Comparison of ENCODE assay signal across 11 mouse cellular contexts in the genomic region with DNA sequence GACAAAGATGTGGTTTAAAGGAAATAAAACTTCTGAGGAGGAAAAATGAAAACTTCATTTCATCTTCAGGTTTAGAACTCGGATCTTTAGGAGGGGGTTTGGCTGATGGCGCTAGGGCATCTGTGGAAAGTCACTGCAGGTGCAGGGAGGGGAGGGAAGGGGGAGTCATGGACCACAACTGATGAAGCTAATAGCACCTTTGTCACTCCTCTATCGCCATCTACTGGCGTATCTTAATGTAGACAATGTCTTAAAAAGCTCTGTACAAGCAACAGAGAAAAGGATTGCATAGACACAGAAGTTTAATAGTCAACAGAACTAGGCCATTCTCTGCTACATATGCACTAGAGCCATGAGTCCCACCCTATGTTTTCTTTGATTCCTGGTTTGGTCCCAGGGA. TPM values are rescaled to one million over a fixed set of nuclear protein-coding genes. Genes with fewer than 3 reads are reported as not detected.
DNase-seq lines count a peak whose midpoint lies in the region; ATAC-seq lines count a peak whose summit lies in the region.
"Had no signal": no experiment of that assay in that cellular context is flagged by ENCODE, and none has a peak within 500 bp of the region (broad histone marks: within the 10 kb centered on the region; RNA-seq: fewer than 3 reads in every experiment).

No protein-coding gene starts in this region.

- DNase-seq in left cerebral cortex, postnatal 4 days: peak; percentile 7
- no peak for DNase-seq in left cerebral cortex, adult 9 months (ENCODE audit: low spot score in 2 of 2)
- DNase-seq in R1 (ENCODE audit: low read depth, low spot score): peak; percentile 73
- peak; percentile 15 for DNase-seq in embryo, embryonic 9.5 days (ENCODE audit: extremely low spot score)
- DNase-seq in heart, postnatal 14 days: no peak
- DNase-seq: layer of hippocampus, adult 9-11 months; lung, postnatal 4 days had no signal

- ATAC-seq in neural tube, embryonic 12.5 days (ENCODE audit: low FRiP score, low read depth): 0 out of 2 replicates have a peak, but pooled peaks have one; percentile 56
- ATAC-seq in heart, embryonic 12.5 days (ENCODE audit: insufficient number of reproducible peaks, low FRiP score): no peak
- ATAC-seq: activated CD4-positive, CD25-positive, alpha-beta regulatory T cell, adult 4 months had no signal

- H3K9me3 ChIP-seq in neural tube, embryonic 12.5 days: no peaks in the 10 kb centered on the region
- no peaks in the 10 kb centered on the region for H3K9me3 ChIP-seq in heart, embryonic 12.5 days (replicated peaks)

- H3K36me3 ChIP-seq in neural tube, embryonic 12.5 days: no peaks in the 10 kb centered on the region
- no peaks in the 10 kb centered on the region for H3K36me3 ChIP-seq in heart, embryonic 12.5 days

- H3K9ac ChIP-seq in neural tube, embryonic 12.5 days: no peak overlapping the region
- H3K9ac ChIP-seq in heart, embryonic 12.5 days: no peak overlapping the region

- H3K4me3 ChIP-seq in neural tube, embryonic 12.5 days: no peak overlapping the region
- H3K4me3 ChIP-seq in heart, embryonic 12.5 days: no peak overlapping the region

- WGBS in neural tube, embryonic 12.5 days: 33% methylated on average over 4 of the region's 4 CpGs
- 30% methylated on average over 4 of the region's 4 CpGs for WGBS in heart, embryonic 12.5 days

- H3K4me2 ChIP-seq in neural tube, embryonic 12.5 days (replicated peaks): no peak overlapping the region
- no peak overlapping the region for H3K4me2 ChIP-seq in heart, embryonic 12.5 days

- no peaks in the 10 kb centered on the region for H3K4me1 ChIP-seq in neural tube, embryonic 12.5 days
- H3K4me1 ChIP-seq in heart, embryonic 12.5 days (replicated peaks): no peaks in the 10 kb centered on the region

- no peak overlapping the region for H3K27ac ChIP-seq in neural tube, embryonic 12.5 days
- H3K27ac ChIP-seq in heart, embryonic 12.5 days (ENCODE audit: poor library complexity, severe bottlenecking): no peak overlapping the region

- intact Hi-C loops in left cerebral cortex, postnatal 4 days (cut with DNase I): loop anchor here (10.0 kb wide), 1 partner anchor 131 kb away; no protein-coding TSS in a partner anchor
- intact Hi-C loops in heart, postnatal 14 days (cut with DNase I): loop anchor here (10.0 kb wide), 2 partner anchors 121 to 501 kb away; no protein-coding TSS in a partner anchor

- no peaks in the 10 kb centered on the region for H3K27me3 ChIP-seq in neural tube, embryonic 12.5 days (replicated peaks)
- H3K27me3 ChIP-seq in heart, embryonic 12.5 days (replicated peaks): no peaks in the 10 kb centered on the region

RNA-seq across cellular contexts. Expression of gene Lce3a, which starts 22.4 kb away (rescaled TPM):
- total RNA-seq in left cerebral cortex, postnatal 4 days (2021): not detected
- not detected in 2 replicates for polyA plus RNA-seq in neural tube, embryonic 12.5 days (2016; fragmentation: Nextera tagmentation; extraction: Ambion mirVana)
- not detected in 2 replicates for polyA plus RNA-seq in heart, embryonic 12.5 days (2016; fragmentation: Nextera tagmentation; extraction: Ambion mirVana)
- not detected for total RNA-seq in heart, postnatal 14 days (2021)
- polyA plus RNA-seq: activated CD4-positive, CD25-positive, alpha-beta regulatory T cell, adult 4 months; heart, embryonic 14.5 days had no signal

RNA-seq across cellular contexts. Expression of gene Lce3b, which starts 29.1 kb away (rescaled TPM):
- not detected for total RNA-seq in left cerebral cortex, postnatal 4 days (2021)
- not detected in 2 replicates for polyA plus RNA-seq in neural tube, embryonic 12.5 days (2016; fragmentation: Nextera tagmentation; extraction: Ambion mirVana)
- polyA plus RNA-seq in heart, embryonic 12.5 days (2016; fragmentation: Nextera tagmentation; extraction: Ambion mirVana): not detected in 2 replicates
- not detected for total RNA-seq in heart, postnatal 14 days (2021)
- polyA plus RNA-seq: activated CD4-positive, CD25-positive, alpha-beta regulatory T cell, adult 4 months; heart, embryonic 14.5 days had no signal

RNA-seq across cellular contexts. Expression of gene 2310050C09Rik, which starts 33.6 kb away (rescaled TPM):
- not detected for total RNA-seq in left cerebral cortex, postnatal 4 days (2021)
- not detected in 2 replicates for polyA plus RNA-seq in neural tube, embryonic 12.5 days (2016; fragmentation: Nextera tagmentation; extraction: Ambion mirVana)
- polyA plus RNA-seq in heart, embryonic 12.5 days (2016; fragmentation: Nextera tagmentation; extraction: Ambion mirVana): not detected in 2 replicates
- total RNA-seq in heart, postnatal 14 days (2021): not detected
- polyA plus RNA-seq: activated CD4-positive, CD25-positive, alpha-beta regulatory T cell, adult 4 months; heart, embryonic 14.5 days had no signal

RNA-seq across cellular contexts. Expression of gene Lce3c, which starts 40.6 kb away (rescaled TPM):
- not detected for total RNA-seq in left cerebral cortex, postnatal 4 days (2021)
- polyA plus RNA-seq in neural tube, embryonic 12.5 days (2016; fragmentation: Nextera tagmentation; extraction: Ambion mirVana): not detected in 2 replicates
- not detected in 2 replicates for polyA plus RNA-seq in heart, embryonic 12.5 days (2016; fragmentation: Nextera tagmentation; extraction: Ambion mirVana)
- not detected for total RNA-seq in heart, postnatal 14 days (2021)
- polyA plus RNA-seq: activated CD4-positive, CD25-positive, alpha-beta regulatory T cell, adult 4 months; heart, embryonic 14.5 days had no signal

RNA-seq across cellular contexts. Expression of gene Lce1l, which starts 52.6 kb away (rescaled TPM):
- not detected for total RNA-seq in left cerebral cortex, postnatal 4 days (2021)
- not detected in 2 replicates for polyA plus RNA-seq in neural tube, embryonic 12.5 days (2016; fragmentation: Nextera tagmentation; extraction: Ambion mirVana)
- not detected in 2 replicates for polyA plus RNA-seq in heart, embryonic 12.5 days (2016; fragmentation: Nextera tagmentation; extraction: Ambion mirVana)
- total RNA-seq in heart, postnatal 14 days (2021): not detected
- polyA plus RNA-seq: activated CD4-positive, CD25-positive, alpha-beta regulatory T cell, adult 4 months; heart, embryonic 14.5 days had no signal

Comparison
In these comparisons a context has a peak if more than half of its experiments do, and no peak if none do; other contexts are left out.
1. DNase-seq: peak in left cerebral cortex, postnatal 4 days (single experiment), R1 (single experiment) and embryo, embryonic 9.5 days (single experiment); none in left cerebral cortex, adult 9 months (0 of 2) and heart, postnatal 14 days (0 of 2).